Mouse (Mus musculus): ENCODE data around the gene Pnck. TPM values are rescaled to one million over a fixed set of nuclear protein-coding genes. Genes with fewer than 3 reads are reported as not detected.

Pnck gene
- total and polyA plus RNA-seq, 3 experiments = 0.11 TPM; not detected in 2

- no peak overlapping the region for H3K27ac ChIP-seq (ENCODE audit: control insufficient read depth, low read depth, low read length)
- no peaks in the 10 kb centered on the region for H3K9me3 ChIP-seq (replicated peaks; ENCODE audit: insufficient read depth, low read length)
- H3K27me3 ChIP-seq (ENCODE audit: control insufficient read depth in 1 of 2, insufficient read depth in 2 of 2, low read length in 2 of 2) = no peaks in the 10 kb centered on the region
- H3K4me3 ChIP-seq (ENCODE audit: control insufficient read depth in 1 of 2, insufficient read depth in 1 of 2, low read depth in 2 of 2, low read length in 2 of 2) = no peak overlapping the region
- TF ChIP-seq ELF1 (IDR thresholded peaks at IDR 0.05; ENCODE audit: low read depth, low read length) = no peak
- no peak for TF ChIP-seq MEF2A (IDR thresholded peaks at IDR 0.05; ENCODE audit: extremely low read depth, insufficient replicate concordance, low read depth, low read length, poor library complexity, severe bottlenecking)
- no peak for TF ChIP-seq ZC3H11A (IDR thresholded peaks at IDR 0.05; ENCODE audit: low read depth, low read length)
- no peak for TF ChIP-seq JUND (IDR thresholded peaks at IDR 0.05; ENCODE audit: low read depth, low read length)
- TF ChIP-seq MYB (IDR thresholded peaks at IDR 0.05; ENCODE audit: low read depth, low read length) = no peak
- TF ChIP-seq ZKSCAN1 (IDR thresholded peaks at IDR 0.05; ENCODE audit: low read depth, low read length) = no peak
- no peak for TF ChIP-seq MAZ (IDR thresholded peaks at IDR 0.05; ENCODE audit: low read depth, low read length)
- no peak for TF ChIP-seq CHD1 (IDR thresholded peaks at IDR 0.05; ENCODE audit: low read depth, low read length)
- no peak for TF ChIP-seq EP300 (IDR thresholded peaks at IDR 0.05; ENCODE audit: low read depth in 1 of 2, low read length in 2 of 2)
- no peak for TF ChIP-seq USF2 (IDR thresholded peaks at IDR 0.05; ENCODE audit: borderline replicate concordance in 1 of 2, insufficient read depth in 1 of 2, low read depth in 1 of 2, low read length in 2 of 2)
- TF ChIP-seq GABPA (IDR thresholded peaks at IDR 0.05; ENCODE audit: low read depth, low read length) = no peak
- TF ChIP-seq MAFK (IDR thresholded peaks at IDR 0.05; ENCODE audit: borderline replicate concordance, low read depth, low read length) = no peak
- no peak for TF ChIP-seq TAL1 (IDR thresholded peaks at IDR 0.05; ENCODE audit: low read length)
- no peak for TF ChIP-seq RAD21 (IDR thresholded peaks at IDR 0.05; ENCODE audit: low read depth, low read length)
- no peak for TF ChIP-seq SIN3A (IDR thresholded peaks at IDR 0.05; ENCODE audit: low read length)
- TF ChIP-seq ETS1 (IDR thresholded peaks at IDR 0.05; ENCODE audit: low read depth, low read length) = no peak
- TF ChIP-seq HCFC1 (IDR thresholded peaks at IDR 0.05; ENCODE audit: low read depth, low read length) = no peak
- no peak for TF ChIP-seq KAT2A (conservative IDR thresholded peaks at IDR 0.05; ENCODE audit: low read depth, low read length)
- no peak for TF ChIP-seq TBP (IDR thresholded peaks at IDR 0.05; ENCODE audit: low read depth, low read length)
- no peak for TF ChIP-seq RCOR1 (IDR thresholded peaks at IDR 0.05; ENCODE audit: low read depth, low read length)
- peaks cover 0 to 3% of the 10 kb centered on the region in 2 experiments; a peak in 1 of 4 replicates for H3K4me1 ChIP-seq (ENCODE audit: control insufficient read depth in 1 of 2, insufficient read depth in 2 of 2, low read length in 2 of 2)
- H3K9ac ChIP-seq (ENCODE audit: control insufficient read depth, low read depth, low read length, poor library complexity, severe bottlenecking) = no peak overlapping the region
- DNase-seq (ENCODE audit: low read depth, low spot score) = no peak
- H3K36me3 ChIP-seq (ENCODE audit: control insufficient read depth in 1 of 2, insufficient read depth in 2 of 2, low read length in 2 of 2) = no peaks in the 10 kb centered on the region
- no peaks in the 10 kb centered on the region for H3K79me2 ChIP-seq (ENCODE audit: control insufficient read depth, insufficient read depth, low read length, poor library complexity)
These were observed 22.5 kb downstream of the Pnck start for GRCm38 (mm10) chrX:73637415-73637814.

- no peaks in the 10 kb centered on the region for H3K79me2 ChIP-seq (ENCODE audit: control insufficient read depth, insufficient read depth, low read length, poor library complexity)
- H3K4me1 ChIP-seq (ENCODE audit: control insufficient read depth in 1 of 2, insufficient read depth in 2 of 2, low read length in 2 of 2) = peaks cover 0 to 3% of the 10 kb centered on the region in 2 experiments; a peak in 1 of 4 replicates
- H3K9me3 ChIP-seq (replicated peaks; ENCODE audit: insufficient read depth, low read length) = no peaks in the 10 kb centered on the region
- H3K27me3 ChIP-seq (ENCODE audit: control insufficient read depth in 1 of 2, insufficient read depth in 2 of 2, low read length in 2 of 2) = no peaks in the 10 kb centered on the region
- no peak for DNase-seq (ENCODE audit: low read depth, low spot score)
- no peak overlapping the region for H3K9ac ChIP-seq (ENCODE audit: control insufficient read depth, low read depth, low read length, poor library complexity, severe bottlenecking)
- H3K36me3 ChIP-seq (ENCODE audit: control insufficient read depth in 1 of 2, insufficient read depth in 2 of 2, low read length in 2 of 2) = no peaks in the 10 kb centered on the region
- no peak overlapping the region for H3K27ac ChIP-seq (ENCODE audit: control insufficient read depth, low read depth, low read length)
- TF ChIP-seq USF1 (IDR thresholded peaks at IDR 0.05; ENCODE audit: low read depth, low read length) = no peak
- TF ChIP-seq RCOR1 (IDR thresholded peaks at IDR 0.05; ENCODE audit: low read depth, low read length) = no peak
- no peak for TF ChIP-seq TCF12 (IDR thresholded peaks at IDR 0.05; ENCODE audit: low read depth, low read length)
- TF ChIP-seq MEF2A (IDR thresholded peaks at IDR 0.05; ENCODE audit: extremely low read depth, insufficient replicate concordance, low read depth, low read length, poor library complexity, severe bottlenecking) = no peak
- TF ChIP-seq SMC3 (IDR thresholded peaks at IDR 0.05; ENCODE audit: low read depth, low read length) = no peak
- no peak for TF ChIP-seq ZKSCAN1 (IDR thresholded peaks at IDR 0.05; ENCODE audit: low read depth, low read length)
- TF ChIP-seq GATA1 (IDR thresholded peaks at IDR 0.05; ENCODE audit: low read depth, low read length) = no peak
- TF ChIP-seq RAD21 (IDR thresholded peaks at IDR 0.05; ENCODE audit: low read depth, low read length) = no peak
- no peak overlapping the region for H3K4me3 ChIP-seq (ENCODE audit: control insufficient read depth in 1 of 2, insufficient read depth in 1 of 2, low read depth in 2 of 2, low read length in 2 of 2)
These were observed 24.5 kb downstream of the Pnck start for GRCm38 (mm10) chrX:73635425-73635824.

Measured in MEL (cell line).